Mouse (Mus musculus) gastrocnemius, adult 18-20 months (tissue): ENCODE measurements around the gene H2-Q10. TPM values are rescaled to one million over a fixed set of nuclear protein-coding genes. Genes with fewer than 3 reads are reported as not detected.
A peak's percentile ranks its signal among the peaks of the same experiment; 100 is the strongest.

ENCODE experiments used
- DNase-seq: peaks from one replicate; pipeline ENCODE4 v3.0.0; 2021; ENCODE audit warnings: low spot score
- total RNA-seq, 2 experiments: library from RNA; stranded (reverse); gene quantifications; 2 replicates each; pipeline ENCODE4 v1.2.3; 2021

The H2-Q10 gene
- total RNA-seq, 2 experiments from 2014 or later, result 0.39 to 1.2 TPM

DNA sequence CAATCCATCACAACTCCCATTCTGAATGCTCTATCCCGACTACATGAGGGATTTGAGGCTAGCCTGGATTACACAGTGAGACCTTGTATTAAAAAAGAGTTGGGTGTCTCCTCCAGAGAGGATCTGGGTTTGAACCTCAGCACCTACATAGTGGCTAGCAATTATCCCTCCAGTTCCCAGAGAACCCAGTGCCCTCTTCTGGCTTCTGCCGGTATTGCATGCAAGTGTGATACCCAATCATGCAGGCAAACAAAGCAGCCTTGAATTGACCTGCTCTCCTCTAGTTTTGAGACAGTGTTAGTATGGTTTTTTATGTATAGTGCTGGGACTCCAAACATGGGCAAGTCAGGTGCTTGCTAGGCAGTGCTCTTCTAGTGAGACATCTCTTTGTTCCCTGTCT, 44.0 kb downstream of the H2-Q10 start:
- peak; percentile 70 for DNase-seq

DNA sequence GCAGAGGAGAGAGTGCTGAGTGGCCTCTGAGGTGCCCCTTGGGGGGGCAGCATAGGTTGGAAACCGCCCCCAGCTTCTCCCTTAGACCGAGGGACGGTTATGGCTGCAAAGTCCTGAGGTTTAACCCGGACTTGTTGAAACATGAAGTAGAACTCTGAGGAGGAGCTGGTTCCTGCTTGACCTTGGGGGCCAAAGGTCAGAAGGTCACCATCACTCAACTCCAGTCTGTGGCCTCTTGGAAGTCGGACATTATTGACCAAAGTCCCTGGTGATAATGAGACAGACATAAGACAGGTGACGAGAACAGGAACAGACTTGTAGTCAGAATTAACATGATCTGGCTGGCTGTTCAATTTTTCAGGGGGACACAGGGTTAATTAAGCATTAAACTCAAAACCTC, 44.9 kb downstream of the H2-Q10 start:
- DNase-seq, result no peak

DNA sequence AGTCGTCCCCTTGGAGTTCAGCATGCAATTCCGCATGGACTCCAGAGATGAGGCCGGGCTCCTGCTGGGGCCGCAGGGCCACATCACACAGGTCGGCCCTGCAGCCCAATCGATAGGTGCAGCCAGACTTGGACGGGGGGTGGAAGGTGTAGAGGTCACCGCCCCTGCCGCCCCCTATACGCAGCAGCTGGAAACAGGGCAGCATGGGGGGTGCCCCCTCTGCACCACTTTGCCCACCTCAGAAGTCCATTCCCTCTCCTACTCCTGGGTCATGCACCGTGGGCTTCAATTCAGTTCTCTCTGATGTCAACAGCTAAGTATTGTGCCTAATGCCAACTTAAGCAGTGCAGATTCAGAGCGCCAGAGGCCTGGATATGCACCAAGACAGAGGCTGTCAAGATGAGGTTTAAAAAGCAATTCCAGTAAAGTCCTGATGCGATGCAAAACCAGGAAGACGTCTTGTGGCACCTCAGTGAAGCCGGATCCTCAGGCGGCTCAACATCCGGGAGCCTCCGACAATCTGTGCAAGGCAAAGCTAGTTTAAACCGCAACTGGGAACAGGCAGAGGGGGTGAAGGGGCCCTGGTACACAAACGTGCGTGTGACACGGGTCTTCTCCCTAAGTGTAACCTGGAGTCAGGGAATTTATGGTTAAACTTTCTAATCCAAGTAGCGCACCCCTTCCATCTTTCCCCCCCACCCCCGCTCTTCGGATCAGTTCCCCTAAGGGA, 46.2 kb downstream of the H2-Q10 start:
- DNase-seq, result no peak

DNA sequence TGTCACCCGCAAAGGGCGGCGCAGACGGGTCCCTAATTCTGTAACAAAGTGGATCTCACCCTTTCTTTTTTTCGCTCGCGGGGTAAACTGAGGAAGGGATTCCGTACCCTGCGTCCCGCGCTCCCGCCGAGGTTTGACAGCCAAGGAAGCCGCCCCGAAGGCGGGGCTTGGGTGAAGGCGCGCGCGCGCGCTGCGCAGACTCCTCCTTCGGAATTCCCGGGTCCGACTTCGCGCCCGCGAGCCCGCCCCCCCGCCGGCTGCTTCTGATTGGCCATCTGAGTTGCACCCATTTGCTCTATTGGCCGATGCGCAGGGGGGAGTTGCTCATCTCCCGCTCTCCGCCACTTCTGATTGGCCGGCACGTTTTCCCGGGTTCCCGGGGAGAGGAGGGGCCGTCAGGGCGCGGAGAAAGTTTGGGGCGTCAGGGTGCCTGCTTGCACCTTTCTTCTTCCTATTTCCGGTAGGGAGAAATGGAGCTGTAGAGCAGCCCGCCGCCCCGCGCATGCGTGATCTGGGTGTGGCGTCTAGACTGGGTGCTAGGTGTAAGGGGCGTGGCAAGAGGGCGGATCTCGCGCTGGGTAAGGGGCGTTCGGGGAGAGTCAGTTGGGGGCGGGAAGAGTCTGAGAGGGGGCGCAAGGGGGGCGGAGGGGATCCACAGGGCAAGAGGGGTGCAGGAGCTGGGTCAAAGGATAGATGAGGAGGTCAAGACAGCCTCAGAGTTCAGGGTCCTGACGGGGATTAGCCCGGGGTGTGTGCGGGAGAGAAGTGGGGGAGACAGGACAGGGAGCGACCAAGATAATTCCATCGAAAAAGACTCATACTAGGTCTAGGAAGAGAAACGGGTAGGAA, 47.0 kb downstream of the H2-Q10 start, which contains the start of the genes Tcf19 and Cchcr1:
TSS of gene Tcf19 (minus strand) at position 173 of the 849 bp plus-strand sequence.
TSS of gene Cchcr1 (plus strand) at position 449 of the 849 bp plus-strand sequence.
- peak; percentile 95 for DNase-seq

DNA sequence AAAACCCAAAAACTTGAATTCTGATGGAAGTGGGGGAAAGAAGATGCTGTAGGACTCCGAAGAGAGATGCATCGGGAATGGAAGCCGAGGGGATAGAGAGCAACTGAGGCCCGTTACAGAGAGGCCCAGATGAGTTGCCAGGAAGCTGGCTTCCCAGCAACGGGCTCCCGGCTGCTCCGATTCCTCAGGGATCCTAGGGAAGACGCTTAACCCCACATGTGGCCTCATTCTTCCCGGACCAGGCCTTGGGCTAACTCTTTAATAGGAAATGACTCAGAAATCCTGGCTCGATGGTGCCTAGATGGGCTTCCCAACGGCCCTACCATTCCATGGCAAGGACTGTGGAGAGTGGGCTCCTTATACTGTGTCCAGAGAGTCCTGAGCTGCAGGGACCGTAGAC, 47.6 kb downstream of the H2-Q10 start:
- no peak for DNase-seq

Other genes starting within 250 kb of the H2-Q10 start
- gene Gm16181, start 249.3 kb upstream of the H2-Q10 start, total RNA-seq, result not detected
- 1 to 10 TPM; 1.1 to 1.8 TPM for gene Atp6v1g2, start 236.4 kb upstream of the H2-Q10 start, total RNA-seq
- gene Nfkbil1, start 234.3 kb upstream of the H2-Q10 start, total RNA-seq, result 1 to 10 TPM; 7.0 to 7.2 TPM
- 10 to 100 TPM; 83.5 to 83.8 TPM for gene Ddx39b, start 228.3 kb upstream of the H2-Q10 start, total RNA-seq
- gene H2-D1, start 207.4 kb upstream of the H2-Q10 start, total RNA-seq, result 10 to 100 TPM; 36.3 to 59.0 TPM
- under 1 TPM; 0.19 to 0.27 TPM for gene H2-Q1, start 149.7 kb upstream of the H2-Q10 start, total RNA-seq
- under 1 TPM; 0.18 to 0.71 TPM for gene H2-Q2, start 127.8 kb upstream of the H2-Q10 start, total RNA-seq
- gene H2-Q4, start 90.5 kb upstream of the H2-Q10 start, total RNA-seq, result 1 to 10 TPM; 3.5 to 6.6 TPM
- gene H2-Q6, start 45.2 kb upstream of the H2-Q10 start, total RNA-seq, result 1 to 10 TPM in 1 of 2 experiments, under 1 TPM in 1; 0.94 to 1.2 TPM
- 1 to 10 TPM in 1 of 2 experiments, under 1 TPM in 1; 0.82 to 1.8 TPM for gene H2-Q7, start 30.9 kb upstream of the H2-Q10 start, total RNA-seq
- gene Pou5f1, start 35.9 kb downstream of the H2-Q10 start, total RNA-seq, result not detected
- gene Tcf19, start 46.7 kb downstream of the H2-Q10 start, total RNA-seq, result under 1 TPM; 0.66 TPM
- gene Cchcr1, start 47.0 kb downstream of the H2-Q10 start, total RNA-seq, result 1 to 10 TPM; 1.3 to 2.1 TPM
- not detected for gene Psors1c2, start 63.1 kb downstream of the H2-Q10 start, total RNA-seq
- gene Cdsn, start 82.0 kb downstream of the H2-Q10 start, total RNA-seq, result under 1 TPM; 0.09 to 0.69 TPM
- not detected for gene 2300002M23Rik, start 97.4 kb downstream of the H2-Q10 start, total RNA-seq
- not detected for gene Sfta2, start 131.5 kb downstream of the H2-Q10 start, total RNA-seq
- gene Gm9573, start 156.5 kb downstream of the H2-Q10 start, total RNA-seq, result not detected
- gene Mucl3, start 173.6 kb downstream of the H2-Q10 start, total RNA-seq, result not detected
- gene Vars2, start 197.5 kb downstream of the H2-Q10 start, total RNA-seq, result 10 to 100 TPM in 1 of 2 experiments, 1 to 10 TPM in 1; 9.8 to 13.7 TPM
- 10 to 100 TPM; 17.7 to 18.9 TPM for gene Gtf2h4, start 203.7 kb downstream of the H2-Q10 start, total RNA-seq
- gene Ddr1, start 234.5 kb downstream of the H2-Q10 start, total RNA-seq, result 10 to 100 TPM; 12.4 to 17.1 TPM